Mouse (Mus musculus) ZHBTc4 (cell line): ENCODE data around the gene Ino80e.

Experiments used
- DNase-seq: peaks from one replicate; pipeline ENCODE4 v3.0.0-alpha.2; 2011; ENCODE audit warnings: low read depth, low spot score

Ino80e gene

GRCm38 (mm10) chr7:126856741-126857420, 5.3 kb downstream of the Ino80e start:
- peak; percentile 91 for DNase-seq

GRCm38 (mm10) chr7:126855641-126856040, 6.5 kb downstream of the Ino80e start:
- no peak for DNase-seq

GRCm38 (mm10) chr7:126853454-126853853, 8.7 kb downstream of the Ino80e start:
- no peak for DNase-seq

- no peak for DNase-seq
These were observed 11.0 kb downstream of the Ino80e start for GRCm38 (mm10) chr7:126851192-126851591.

GRCm38 (mm10) chr7:126850161-126850560, 12.0 kb downstream of the Ino80e start:
- DNase-seq: no peak

- no peak for DNase-seq
These were observed 13.4 kb downstream of the Ino80e start for GRCm38 (mm10) chr7:126848794-126849193.

- peak; percentile 66 for DNase-seq
These were observed 14.5 kb downstream of the Ino80e start for GRCm38 (mm10) chr7:126847421-126848398.

GRCm38 (mm10) chr7:126847116-126847420, 15.1 kb downstream of the Ino80e start, which contains the start of gene Doc2a:
Gene Doc2a (plus strand): TSS chr7:126847416.
- DNase-seq: no peak

- DNase-seq: no peak
These were observed 16.7 kb downstream of the Ino80e start for GRCm38 (mm10) chr7:126845516-126845915.

GRCm38 (mm10) chr7:126843276-126843675, 18.9 kb downstream of the Ino80e start:
- no peak for DNase-seq

GRCm38 (mm10) chr7:126833294-126833693, 28.9 kb downstream of the Ino80e start:
- DNase-seq: no peak

- DNase-seq: peak; percentile 97
These were observed 30.1 kb downstream of the Ino80e start for GRCm38 (mm10) chr7:126832036-126832598.

- no peak for DNase-seq
These were observed 30.6 kb downstream of the Ino80e start, which contains the start of gene 4930451I11Rik for GRCm38 (mm10) chr7:126831539-126831938. Gene 4930451I11Rik (minus strand): TSS chr7:126831639.

GRCm38 (mm10) chr7:126825952-126826351, 36.2 kb downstream of the Ino80e start:
- DNase-seq: no peak

- no peak for DNase-seq
These were observed 36.8 kb downstream of the Ino80e start for GRCm38 (mm10) chr7:126825403-126825802.

- no peak for DNase-seq
These were observed 38.2 kb downstream of the Ino80e start for GRCm38 (mm10) chr7:126823940-126824339.

- DNase-seq: no peak
These were observed 38.9 kb downstream of the Ino80e start for GRCm38 (mm10) chr7:126823202-126823711.

GRCm38 (mm10) chr7:126822741-126823140, 39.4 kb downstream of the Ino80e start:
- no peak for DNase-seq

GRCm38 (mm10) chr7:126821835-126822511, 40.2 kb downstream of the Ino80e start:
- DNase-seq: peak; percentile 86

GRCm38 (mm10) chr7:126818818-126819217, 43.4 kb downstream of the Ino80e start:
- no peak for DNase-seq

- DNase-seq: peak; percentile 59
These were observed 44.6 kb downstream of the Ino80e start for GRCm38 (mm10) chr7:126817595-126817994.
